ENCODE assay signal across 8 mouse cellular contexts in the genomic region with DNA sequence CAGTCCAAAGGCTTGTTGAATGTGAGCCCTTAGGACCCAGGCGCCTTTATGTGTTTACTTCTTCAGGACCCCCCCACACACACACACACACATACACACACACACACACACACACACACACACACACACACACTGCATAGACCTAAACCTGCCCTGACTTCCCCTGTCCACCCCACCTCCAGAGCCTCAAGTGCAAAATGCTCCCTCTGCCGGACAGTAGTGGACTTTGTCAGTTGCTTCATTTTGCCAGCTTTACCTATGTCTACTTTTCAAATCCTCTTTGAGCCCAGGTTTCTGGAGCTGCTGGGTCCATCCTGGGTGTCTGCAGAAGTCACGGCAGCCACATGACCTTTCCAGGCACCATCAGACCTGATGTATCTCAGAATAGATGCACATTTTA. TPM values are rescaled to one million over a fixed set of nuclear protein-coding genes. Genes with fewer than 3 reads are reported as not detected.
DNase-seq lines count a peak whose midpoint lies in the region; ATAC-seq lines count a peak whose summit lies in the region.

No protein-coding gene starts in this region.

- ATAC-seq in heart, embryonic 12.5 days (ENCODE audit: insufficient number of reproducible peaks, low FRiP score): peak; percentile 18; the same call in 1 of the 2 replicates

- no peaks in the 10 kb centered on the region for H3K9me3 ChIP-seq in heart, embryonic 12.5 days (replicated peaks)

- 17% methylated on average over 3 of the region's 3 CpGs for WGBS in heart, embryonic 12.5 days

- peaks cover 19% of the 10 kb centered on the region for H3K36me3 ChIP-seq in heart, embryonic 12.5 days

- peaks cover 42% of the 10 kb centered on the region for H3K4me1 ChIP-seq in heart, embryonic 12.5 days (replicated peaks)

- H3K9ac ChIP-seq in heart, embryonic 12.5 days: peak overlapping the region; percentile 83

- no peaks in the 10 kb centered on the region for H3K27me3 ChIP-seq in heart, embryonic 12.5 days (replicated peaks)

- peak overlapping the region; percentile 52; the same call in 1 of the 2 replicates for H3K27ac ChIP-seq in heart, embryonic 12.5 days (ENCODE audit: poor library complexity, severe bottlenecking)

- peak overlapping the region; percentile 68 for H3K4me3 ChIP-seq in heart, embryonic 12.5 days

- peak; percentile 28 to 50 for DNase-seq in urinary bladder, postnatal 36 days (ENCODE audit: low spot score in 2 of 2)
- DNase-seq in urinary bladder, adult 2 months (ENCODE audit: low spot score): no peak
- peak; percentile 72 to 82 for DNase-seq in cerebellum, postnatal 25 days
- peak; percentile 77 for DNase-seq in kidney, postnatal 10 days
- DNase-seq in lung, postnatal 25 days (ENCODE audit: low spot score): peak; percentile 76
- DNase-seq in right cerebral cortex, adult 18-20 months: peak; percentile 40
- DNase-seq in ovary, postnatal 36 days (ENCODE audit: low spot score): no peak

- peak overlapping the region; percentile 92 for H3K4me2 ChIP-seq in heart, embryonic 12.5 days

RNA-seq across cellular contexts. Expression of a gene that starts 2.2 kb away (rescaled TPM):
- polyA plus RNA-seq in urinary bladder, adult 2 months (2012; rRNA removed): 174 and 180 TPM in 2 replicates
- polyA plus RNA-seq in heart, embryonic 12.5 days (2016; fragmentation: Nextera tagmentation; extraction: Ambion mirVana): 82.7 and 83.0 TPM in 2 replicates

RNA-seq across cellular contexts. Expression of a gene that starts 7.8 kb away (rescaled TPM):
- polyA plus RNA-seq in urinary bladder, adult 2 months (2012; rRNA removed): 0.65 and 0.74 TPM in 2 replicates
- polyA plus RNA-seq in heart, embryonic 12.5 days (2016; fragmentation: Nextera tagmentation; extraction: Ambion mirVana): 0.15 TPM in 1 of 2 replicates, not detected in the other

RNA-seq across cellular contexts. Expression of a gene that starts 20.8 kb away (rescaled TPM):
- polyA plus RNA-seq in urinary bladder, adult 2 months (2012; rRNA removed): 1,077 and 1,084 TPM in 2 replicates
- polyA plus RNA-seq in heart, embryonic 12.5 days (2016; fragmentation: Nextera tagmentation; extraction: Ambion mirVana): 1,145 and 1,216 TPM in 2 replicates

RNA-seq across cellular contexts. Expression of a gene that starts 35.1 kb away (rescaled TPM):
- polyA plus RNA-seq in urinary bladder, adult 2 months (2012; rRNA removed): not detected in 2 replicates
- not detected in 2 replicates for polyA plus RNA-seq in heart, embryonic 12.5 days (2016; fragmentation: Nextera tagmentation; extraction: Ambion mirVana)

RNA-seq across cellular contexts. Expression of a gene that starts 35.2 kb away (rescaled TPM):
- not detected in 2 replicates for polyA plus RNA-seq in urinary bladder, adult 2 months (2012; rRNA removed)
- not detected in 2 replicates for polyA plus RNA-seq in heart, embryonic 12.5 days (2016; fragmentation: Nextera tagmentation; extraction: Ambion mirVana)

Comparison
In these comparisons a context has a peak if more than half of its experiments do, and no peak if none do; other contexts are left out.
1. DNase-seq: peak in urinary bladder, postnatal 36 days (2 of 2), cerebellum, postnatal 25 days (2 of 2), kidney, postnatal 10 days (single experiment), lung, postnatal 25 days (single experiment) and right cerebral cortex, adult 18-20 months (single experiment); none in urinary bladder, adult 2 months (single experiment) and ovary, postnatal 36 days (single experiment).